ENCODE assay signal across 8 mouse cellular contexts in the genomic region with DNA sequence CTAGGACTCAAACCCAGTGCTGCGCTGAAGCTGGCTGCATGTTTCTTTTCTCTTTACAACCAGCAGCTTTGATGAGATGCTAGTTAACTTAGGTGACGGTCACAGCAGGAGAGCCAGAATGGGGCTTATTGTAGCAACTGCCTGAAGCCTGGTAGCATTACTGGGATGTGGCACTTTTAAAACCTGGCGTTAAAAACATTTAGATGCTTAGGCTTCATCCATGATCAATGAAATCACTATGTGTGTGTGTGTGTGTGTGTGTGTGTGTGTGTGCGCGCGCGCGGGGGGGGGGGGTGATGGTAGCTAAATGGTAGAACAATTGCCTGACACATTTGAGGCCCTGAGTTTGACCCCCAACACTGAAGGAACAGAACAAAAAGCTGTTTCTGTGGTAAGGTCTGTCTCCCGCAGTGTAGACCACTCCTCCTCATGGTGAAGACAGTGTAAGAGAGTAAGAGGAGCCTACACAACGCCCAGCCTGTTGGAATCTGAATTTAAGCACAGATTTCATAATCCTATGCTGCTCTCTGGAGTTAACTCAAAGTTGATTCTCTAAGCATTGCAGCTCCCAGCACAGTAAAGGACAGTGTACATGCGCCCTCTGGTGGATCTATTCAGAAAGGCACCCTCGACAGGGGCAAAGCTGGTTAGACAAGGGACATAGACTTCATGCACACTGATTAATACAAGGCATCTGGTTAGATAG. TPM values are rescaled to one million over a fixed set of nuclear protein-coding genes. Genes with fewer than 3 reads are reported as not detected.
DNase-seq lines count a peak whose midpoint lies in the region; ATAC-seq lines count a peak whose summit lies in the region.

No protein-coding gene starts in this region.

- H3K4me2 ChIP-seq in hindbrain, embryonic 11.5 days (replicated peaks; ENCODE audit: low read depth, low read length), result no peak overlapping the region
- H3K4me2 ChIP-seq in lung, embryonic 16.5 days (ENCODE audit: low read depth, low read length), result no peak overlapping the region

- H3K9me3 ChIP-seq in hindbrain, embryonic 11.5 days (ENCODE audit: control insufficient read depth, low read length), result no peaks in the 10 kb centered on the region
- H3K9me3 ChIP-seq in lung, embryonic 16.5 days (ENCODE audit: control insufficient read depth, low read length), result no peaks in the 10 kb centered on the region

- WGBS in hindbrain, embryonic 11.5 days, result 48% methylated on average over 12 of the region's 12 CpGs
- 55% methylated on average over 12 of the region's 12 CpGs for WGBS in lung, embryonic 16.5 days

- no peaks in the 10 kb centered on the region for H3K27me3 ChIP-seq in hindbrain, embryonic 11.5 days (ENCODE audit: control insufficient read depth, insufficient read depth, low read length)
- no peaks in the 10 kb centered on the region for H3K27me3 ChIP-seq in lung, embryonic 16.5 days (ENCODE audit: control insufficient read depth, insufficient read depth, low read depth, low read length)

- peak; percentile 82 for ATAC-seq in hindbrain, embryonic 11.5 days (ENCODE audit: low FRiP score)
- ATAC-seq in lung, embryonic 16.5 days (ENCODE audit: low read depth), result peak; percentile 95

- no peak overlapping the region for H3K4me3 ChIP-seq in hindbrain, embryonic 11.5 days (ENCODE audit: low read depth, low read length)
- no peak overlapping the region for H3K4me3 ChIP-seq in lung, embryonic 16.5 days (ENCODE audit: low read length)

- no peaks in the 10 kb centered on the region for H3K4me1 ChIP-seq in hindbrain, embryonic 11.5 days (replicated peaks; ENCODE audit: control insufficient read depth, insufficient read depth, low read length)
- no peaks in the 10 kb centered on the region for H3K4me1 ChIP-seq in lung, embryonic 16.5 days (replicated peaks; ENCODE audit: control insufficient read depth, insufficient read depth, low read length)

- H3K36me3 ChIP-seq in hindbrain, embryonic 11.5 days (ENCODE audit: control insufficient read depth, insufficient read depth, low read length), result no peaks in the 10 kb centered on the region
- H3K36me3 ChIP-seq in lung, embryonic 16.5 days (ENCODE audit: control insufficient read depth, insufficient read depth, low read length), result no peaks in the 10 kb centered on the region

- peak; percentile 77 for DNase-seq in Muller cell, postnatal 12 days (ENCODE audit: inconsistent ontology term)
- peak; percentile 66 for DNase-seq in cerebellum, adult 9-11 months
- DNase-seq in frontal cortex, adult 2 months (ENCODE audit: extremely low spot score in 1 of 2, low spot score in 1 of 2), result peak; percentile 83 to 98
- DNase-seq in hindbrain, embryonic 11.5 days (ENCODE audit: low spot score), result peak; percentile 94
- DNase-seq in layer of hippocampus, adult 9-11 months, result peak; percentile 88
- DNase-seq in ovary, postnatal 36 days (ENCODE audit: low spot score), result peak; percentile 86
- peak; percentile 81 for DNase-seq in thymus, postnatal 14 days

- no peak overlapping the region for H3K27ac ChIP-seq in hindbrain, embryonic 11.5 days (ENCODE audit: low read depth, low read length)
- no peak overlapping the region for H3K27ac ChIP-seq in lung, embryonic 16.5 days (ENCODE audit: low read length)

- no peak overlapping the region for H3K9ac ChIP-seq in hindbrain, embryonic 11.5 days (ENCODE audit: low read depth, low read length)
- H3K9ac ChIP-seq in lung, embryonic 16.5 days (ENCODE audit: low read length), result no peak overlapping the region

RNA-seq across cellular contexts. Expression of a gene that starts 41.8 kb away (rescaled TPM):
- polyA plus RNA-seq in frontal cortex, adult 2 months (2012; rRNA removed), result 0.15 and 0.16 TPM in 2 replicates
- 0.62 and 0.77 TPM in 2 replicates for polyA plus RNA-seq in hindbrain, embryonic 11.5 days (2014; fragmentation: Nextera tagmentation; extraction: Ambion mirVana)
- polyA plus RNA-seq in lung, embryonic 16.5 days (2015; fragmentation: Nextera tagmentation; extraction: Ambion mirVana), result 0.48 and 0.74 TPM in 2 replicates

RNA-seq across cellular contexts. Expression of a gene that starts 53.5 kb away (rescaled TPM):
- polyA plus RNA-seq in frontal cortex, adult 2 months (2012; rRNA removed), result 0.08 and 0.14 TPM in 2 replicates
- polyA plus RNA-seq in hindbrain, embryonic 11.5 days (2014; fragmentation: Nextera tagmentation; extraction: Ambion mirVana), result 1.5 and 2.4 TPM in 2 replicates
- 2.5 and 3.2 TPM in 2 replicates for polyA plus RNA-seq in lung, embryonic 16.5 days (2015; fragmentation: Nextera tagmentation; extraction: Ambion mirVana)

RNA-seq across cellular contexts. Expression of a gene that starts 53.9 kb away (rescaled TPM):
- 13.7 and 15.1 TPM in 2 replicates for polyA plus RNA-seq in frontal cortex, adult 2 months (2012; rRNA removed)
- 15.7 and 17.9 TPM in 2 replicates for polyA plus RNA-seq in hindbrain, embryonic 11.5 days (2014; fragmentation: Nextera tagmentation; extraction: Ambion mirVana)
- 17.6 and 17.8 TPM in 2 replicates for polyA plus RNA-seq in lung, embryonic 16.5 days (2015; fragmentation: Nextera tagmentation; extraction: Ambion mirVana)
